ENCODE assay signal across 25 mouse cellular contexts in the genomic region with DNA sequence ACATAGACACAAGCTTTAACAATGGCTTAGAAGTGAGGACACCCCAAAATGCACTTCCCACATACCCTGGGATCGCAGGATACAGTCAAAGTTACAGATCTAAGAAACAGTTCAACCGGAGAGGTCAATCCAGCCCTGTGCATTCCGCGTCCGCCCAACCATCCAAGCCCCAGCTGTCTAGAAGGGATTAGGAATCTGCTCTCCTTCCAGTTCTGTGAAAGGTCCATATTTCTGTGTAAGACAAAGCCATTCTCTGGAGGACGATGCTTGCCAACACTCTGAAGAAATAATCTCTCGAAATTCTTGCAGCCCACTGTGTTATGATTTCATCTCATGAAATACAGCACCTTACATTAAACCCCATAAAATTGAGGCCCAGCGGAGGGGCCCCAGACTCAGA. TPM values are rescaled to one million over a fixed set of nuclear protein-coding genes. Genes with fewer than 3 reads are reported as not detected.
DNase-seq lines count a peak whose midpoint lies in the region; ATAC-seq and TF ChIP-seq lines count a peak whose summit lies in the region.
"Had no signal": no experiment of that assay in that cellular context is flagged by ENCODE, and none has a peak within 500 bp of the region (broad histone marks: within the 10 kb centered on the region; RNA-seq: fewer than 3 reads in every experiment).

No protein-coding gene starts in this region.

- intact Hi-C loops in heart, postnatal 10 days (cut with DNase I), result no loop called here
- intact Hi-C loops in heart, adult 2 months (cut with DNase I), result no loop called here

- DNase-seq in heart, postnatal 10 days, result peak; percentile 12 to 15
- no peak for DNase-seq in heart, adult 2 months
- no peak for DNase-seq in limb, embryonic 10.5 days (ENCODE audit: low spot score)
- peak; percentile 71 for DNase-seq in limb, embryonic 14.5 days (ENCODE audit: low spot score)
- DNase-seq: adrenal gland, adult 2 months; adrenal gland, postnatal 14 days; cerebellum, adult 11 months; cerebellum, adult 8-10 months; cerebellum, postnatal 14 days; gastrocnemius, adult 2 months; gastrocnemius, postnatal 14 days; heart, postnatal 14 days; heart, postnatal 4 days had no signal

- H3K9ac ChIP-seq in heart, adult 2 months (ENCODE audit: low read depth, low read length), result no peak overlapping the region
- no peak overlapping the region for H3K9ac ChIP-seq in limb, embryonic 13.5 days
- H3K9ac ChIP-seq in embryonic facial prominence, embryonic 15.5 days, result no peak overlapping the region
- no peak overlapping the region for H3K9ac ChIP-seq in limb, embryonic 14.5 days (ENCODE audit: low read depth, low read length, severe bottlenecking)
- H3K9ac ChIP-seq: embryonic facial prominence, embryonic 12.5 days; forebrain, embryonic 13.5 days; heart, embryonic 12.5 days; heart, embryonic 15.5 days; hindbrain, embryonic 12.5 days had no signal

- no peak overlapping the region for H3K27ac ChIP-seq in heart, adult 2 months
- no peak overlapping the region for H3K27ac ChIP-seq in limb, embryonic 13.5 days
- H3K27ac ChIP-seq in limb, embryonic 10.5 days, result no peak overlapping the region
- H3K27ac ChIP-seq in embryonic facial prominence, embryonic 15.5 days (replicated peaks), result no peak overlapping the region
- no peak overlapping the region for H3K27ac ChIP-seq in limb, embryonic 14.5 days (replicated peaks; ENCODE audit: low read depth, low read length)
- H3K27ac ChIP-seq: embryonic facial prominence, embryonic 12.5 days; forebrain, embryonic 10.5 days; forebrain, embryonic 13.5 days; gastrocnemius, adult 2 months; heart, embryonic 15.5 days; hindbrain, embryonic 12.5 days had no signal

- TF ChIP-seq CTCF in heart, adult 2 months (IDR thresholded peaks at IDR 0.05), result no peak

- H3K4me1 ChIP-seq in heart, adult 2 months (ENCODE audit: control insufficient read depth, insufficient read depth, low read length), result no peaks in the 10 kb centered on the region
- H3K4me1 ChIP-seq in limb, embryonic 13.5 days, result peaks cover 33% of the 10 kb centered on the region
- peaks cover 4% of the 10 kb centered on the region; the same call in 1 of the 2 replicates for H3K4me1 ChIP-seq in limb, embryonic 10.5 days
- peaks cover 9% of the 10 kb centered on the region for H3K4me1 ChIP-seq in embryonic facial prominence, embryonic 15.5 days
- peaks cover 17% of the 10 kb centered on the region; the same call in 1 of the 2 replicates for H3K4me1 ChIP-seq in limb, embryonic 14.5 days (ENCODE audit: control insufficient read depth, insufficient read depth, low read length)
- H3K4me1 ChIP-seq: forebrain, embryonic 13.5 days; heart, embryonic 12.5 days; heart, embryonic 15.5 days; hindbrain, embryonic 12.5 days had no signal

- WGBS in heart, adult 2 months, result 76% methylated on average over 8 of the region's 8 CpGs
- WGBS in limb, embryonic 13.5 days, result 61% methylated on average over 8 of the region's 8 CpGs
- WGBS in limb, embryonic 10.5 days, result 91% methylated on average over 8 of the region's 8 CpGs
- 75% methylated on average over 8 of the region's 8 CpGs for WGBS in embryonic facial prominence, embryonic 15.5 days
- 66% methylated on average over 8 of the region's 8 CpGs for WGBS in limb, embryonic 14.5 days

- no peak for TF ChIP-seq POLR2A in heart, adult 2 months (IDR thresholded peaks at IDR 0.05; ENCODE audit: insufficient read depth, low read depth, low read length)
- TF ChIP-seq POLR2A in limb, embryonic 14.5 days (IDR thresholded peaks at IDR 0.05; ENCODE audit: borderline replicate concordance, extremely low read depth, insufficient read depth, insufficient read length), result no peak

- H3K36me3 ChIP-seq in heart, adult 2 months (ENCODE audit: control insufficient read depth, insufficient read depth, low read length), result no peaks in the 10 kb centered on the region
- no peaks in the 10 kb centered on the region for H3K36me3 ChIP-seq in limb, embryonic 13.5 days
- no peaks in the 10 kb centered on the region for H3K36me3 ChIP-seq in limb, embryonic 10.5 days
- no peaks in the 10 kb centered on the region for H3K36me3 ChIP-seq in embryonic facial prominence, embryonic 15.5 days
- no peaks in the 10 kb centered on the region for H3K36me3 ChIP-seq in limb, embryonic 14.5 days (ENCODE audit: control insufficient read depth, insufficient read depth, low read length)
- H3K36me3 ChIP-seq: embryonic facial prominence, embryonic 12.5 days; forebrain, embryonic 10.5 days; heart, embryonic 12.5 days; heart, embryonic 15.5 days; hindbrain, embryonic 12.5 days had no signal

- H3K27me3 ChIP-seq in heart, adult 2 months (ENCODE audit: control insufficient read depth, insufficient read depth, low read length), result no peaks in the 10 kb centered on the region
- H3K27me3 ChIP-seq in limb, embryonic 13.5 days, result peaks cover 1% of the 10 kb centered on the region; the same call in 1 of the 2 replicates
- H3K27me3 ChIP-seq in limb, embryonic 10.5 days (ENCODE audit: low read depth, poor library complexity, severe bottlenecking), result no peaks in the 10 kb centered on the region
- no peaks in the 10 kb centered on the region for H3K27me3 ChIP-seq in embryonic facial prominence, embryonic 15.5 days
- H3K27me3 ChIP-seq in limb, embryonic 14.5 days (ENCODE audit: control insufficient read depth, insufficient read depth, low read length), result no peaks in the 10 kb centered on the region
- H3K27me3 ChIP-seq: embryonic facial prominence, embryonic 12.5 days; forebrain, embryonic 13.5 days; heart, embryonic 15.5 days; hindbrain, embryonic 12.5 days had no signal

- H3K79me2 ChIP-seq in heart, adult 2 months (replicated peaks; ENCODE audit: control insufficient read depth, insufficient read depth, low read length), result no peaks in the 10 kb centered on the region

- no peak for TF ChIP-seq EP300 in heart, adult 2 months (IDR thresholded peaks at IDR 0.05; ENCODE audit: insufficient read depth, low read depth, low read length)

- H3K9me3 ChIP-seq in limb, embryonic 13.5 days, result no peaks in the 10 kb centered on the region
- H3K9me3 ChIP-seq in limb, embryonic 10.5 days (replicated peaks), result no peaks in the 10 kb centered on the region
- no peaks in the 10 kb centered on the region for H3K9me3 ChIP-seq in embryonic facial prominence, embryonic 15.5 days (replicated peaks)
- H3K9me3 ChIP-seq in limb, embryonic 14.5 days (ENCODE audit: control insufficient read depth, low read length), result no peaks in the 10 kb centered on the region
- H3K9me3 ChIP-seq: embryonic facial prominence, embryonic 12.5 days; forebrain, embryonic 10.5 days; forebrain, embryonic 13.5 days; heart, embryonic 12.5 days; heart, embryonic 15.5 days; hindbrain, embryonic 12.5 days had no signal

- H3K4me3 ChIP-seq in heart, adult 2 months, result no peak overlapping the region
- H3K4me3 ChIP-seq in limb, embryonic 13.5 days, result no peak overlapping the region
- no peak overlapping the region for H3K4me3 ChIP-seq in limb, embryonic 10.5 days
- H3K4me3 ChIP-seq in embryonic facial prominence, embryonic 15.5 days (replicated peaks), result no peak overlapping the region
- H3K4me3 ChIP-seq in limb, embryonic 14.5 days (replicated peaks; ENCODE audit: low read length), result no peak overlapping the region
- H3K4me3 ChIP-seq: embryonic facial prominence, embryonic 12.5 days; forebrain, embryonic 10.5 days; forebrain, embryonic 13.5 days; gastrocnemius, adult 2 months; heart, embryonic 12.5 days; heart, embryonic 15.5 days; hindbrain, embryonic 12.5 days had no signal

- peak; percentile 76 for ATAC-seq in limb, embryonic 13.5 days (ENCODE audit: low FRiP score, low read depth)
- ATAC-seq in embryonic facial prominence, embryonic 15.5 days (ENCODE audit: insufficient number of reproducible peaks, low FRiP score, low TSS enrichment, low read depth), result peak; percentile 39; the same call in 1 of the 2 replicates
- peak; percentile 84 for ATAC-seq in limb, embryonic 14.5 days (ENCODE audit: low FRiP score, low read depth)
- ATAC-seq: CD4-positive, CD25-positive, alpha-beta regulatory T cell, adult 4 months; forebrain, embryonic 13.5 days; forebrain, embryonic 16.5 days; intestine, postnatal 0 days had no signal

- H3K4me2 ChIP-seq in limb, embryonic 13.5 days (replicated peaks), result no peak overlapping the region
- H3K4me2 ChIP-seq in embryonic facial prominence, embryonic 15.5 days (replicated peaks), result no peak overlapping the region
- no peak overlapping the region for H3K4me2 ChIP-seq in limb, embryonic 14.5 days (replicated peaks; ENCODE audit: low read depth, low read length, severe bottlenecking)
- H3K4me2 ChIP-seq: embryonic facial prominence, embryonic 12.5 days; forebrain, embryonic 13.5 days; heart, embryonic 12.5 days; heart, embryonic 15.5 days; hindbrain, embryonic 12.5 days had no signal

RNA-seq across cellular contexts. Expression of gene Sfrp2, which starts 32.1 kb away (rescaled TPM):
- total RNA-seq in heart, postnatal 10 days (2021), result 10 to 100 TPM; 30.0 to 31.8 TPM
- total RNA-seq in heart, adult 2 months (2021), result 1 to 10 TPM; 3.2 to 4.9 TPM
- polyA plus RNA-seq in heart, adult 2 months (2012; rRNA removed), result 13.4 and 20.2 TPM in 2 replicates
- polyA plus RNA-seq in limb, embryonic 13.5 days (2015; fragmentation: Nextera tagmentation; extraction: Ambion mirVana), result 419 and 465 TPM in 2 replicates
- polyA plus RNA-seq in limb, embryonic 10.5 days (2016; fragmentation: Nextera tagmentation; extraction: Ambion mirVana), result 63.6 and 92.5 TPM in 2 replicates
- 594 and 676 TPM in 2 replicates for polyA plus RNA-seq in embryonic facial prominence, embryonic 15.5 days (2015; fragmentation: Nextera tagmentation; extraction: Ambion mirVana)
- 446 and 655 TPM in 2 replicates for polyA plus RNA-seq in limb, embryonic 14.5 days (2012; rRNA removed)
- 328 and 398 TPM in 2 replicates for polyA plus RNA-seq in limb, embryonic 14.5 days (2014; fragmentation: Nextera tagmentation; extraction: Ambion mirVana)
- total RNA-seq: MEL had no signal

Comparison
In these comparisons a context has a peak if more than half of its experiments do, and no peak if none do; other contexts are left out.
1. DNase-seq: peak in heart, postnatal 10 days (2 of 2) and limb, embryonic 14.5 days (single experiment); none in heart, adult 2 months (0 of 2) and limb, embryonic 10.5 days (single experiment).
2. Peak in every context shown above with its lines, with median percentiles within 50 percentile points of each other: ATAC-seq.